Mouse (Mus musculus): Measurements from ENCODE around the gene Senp5.

- no peak for TF ChIP-seq CTCF (IDR thresholded peaks at IDR 0.05; ENCODE audit: control insufficient read depth, insufficient read depth, low read length)
- peak; percentile 75; the same call in 1 of the 2 replicates for TF ChIP-seq POLR2A (IDR thresholded peaks at IDR 0.05; ENCODE audit: borderline replicate concordance, control insufficient read depth, low read depth, low read length)
These were observed 54.7 kb downstream of the Senp5 start, which contains the start of the genes 0610012G03Rik and Ncbp2 for GRCm38 (mm10) chr16:31948345-31948774.

Measured in bone marrow, adult 2 months (tissue).